Mouse (Mus musculus) embryonic facial prominence, embryonic 10.5 days (tissue): ENCODE data around the gene Ppm1m. TPM values are rescaled to one million over a fixed set of nuclear protein-coding genes. Genes with fewer than 3 reads are reported as not detected.

Source experiments
- DNase-seq: peaks from one replicate; pipeline ENCODE4 v3.0.0-alpha.2; 2017; ENCODE audit warnings: low spot score
- H3K27ac ChIP-seq: fragments of 300-500 bp; sonication (generic); replicated peaks from 2 replicates; pipeline ENCODE4 v1.5.1; 2016; ENCODE audit warnings: mild to moderate bottlenecking
- H3K27me3 ChIP-seq: fragments of 300-500 bp; sonication (generic); replicated peaks from 2 replicates; pipeline ENCODE4 v1.6.1; 2016; ENCODE audit warnings: low read depth, mild to moderate bottlenecking; ENCODE audit not compliant: poor library complexity, severe bottlenecking
- H3K36me3 ChIP-seq: fragments of 300-500 bp; sonication (generic); replicated peaks from 2 replicates; pipeline ENCODE4 v1.6.1; 2016; ENCODE audit warnings: mild to moderate bottlenecking, moderate library complexity
- H3K4me1 ChIP-seq: fragments of 300-500 bp; sonication (generic); 2 replicates; pipeline ENCODE4 v1.6.1; 2016
- H3K4me3 ChIP-seq: fragments of 300-500 bp; sonication (generic); 2 replicates; pipeline ENCODE4 v1.5.1; 2016; ENCODE audit warnings: mild to moderate bottlenecking, moderate library complexity
- H3K9me3 ChIP-seq: fragments of 300-500 bp; sonication (generic); 2 replicates; pipeline ENCODE4 v1.6.1; 2016; ENCODE audit warnings: mild to moderate bottlenecking
- WGBS: fragments of 180-500 bp; shearing (Covaris S2); methylation state at CpG from one replicate; pipeline ENCODE4 v1.1.7; 2016; 5-methylcytosine and 5-hydroxymethylcytosine counted together
- polyA plus RNA-seq: library from polyadenylated mRNA; unstranded; fragments of >200 nt; fragmentation: Nextera tagmentation; extraction: Ambion mirVana; gene quantifications from 2 replicates; pipeline ENCODE4 v1.2.1, GENCODE M21; 2016

Ppm1m gene
- 50.2 and 54.1 TPM in 2 replicates for polyA plus RNA-seq

- no peak for DNase-seq
- Histone ChIP-seq H3K4me1 (peaks cover 50% of the 10 kb centered on the region), H3K9me3 (no peaks in the 10 kb centered on the region), H3K36me3 (peaks cover 30% of the 10 kb centered on the region), H3K4me3 (peak within 1 kb of the TSS; percentile 84), H3K27me3 (0 out of 2 replicates have a peak, but pooled peaks cover 8% of the 10 kb centered on the region), H3K27ac (peak within 1 kb of the TSS; percentile 88)
- WGBS: 37% methylated on average over 18 of the region's 18 CpGs
These were observed at the start of gene Ppm1m for GRCm38 (mm10) chr9:106199535-106200272. Gene Ppm1m, minus strand, starts transcription at chr9:106199746.

- Histone ChIP-seq H3K27ac (0 out of 2 replicates have a peak overlapping the region, but pooled peaks have one; percentile 59), H3K4me3 (no peak overlapping the region), H3K27me3 (no peaks in the 10 kb centered on the region), H3K9me3 (no peaks in the 10 kb centered on the region), H3K4me1 (peaks cover 26% of the 10 kb centered on the region), H3K36me3 (peaks cover 62% of the 10 kb centered on the region)
- 74% methylated on average over 19 of the region's 19 CpGs for WGBS
- peak; percentile 51 for DNase-seq
These were observed 43.4 kb upstream of the Ppm1m start for GRCm38 (mm10) chr9:106242813-106243488.

- H3K36me3 ChIP-seq: peaks cover 75% of the 10 kb centered on the region
- no peaks in the 10 kb centered on the region for H3K9me3 ChIP-seq
- no peaks in the 10 kb centered on the region for H3K27me3 ChIP-seq
- peaks cover 13% of the 10 kb centered on the region for H3K4me1 ChIP-seq
- DNase-seq: no peak
- H3K4me3 ChIP-seq: no peak overlapping the region
- WGBS: 92% methylated on average over 10 of the region's 10 CpGs
- no peak overlapping the region for H3K27ac ChIP-seq
These were observed 42.1 kb upstream of the Ppm1m start for GRCm38 (mm10) chr9:106241541-106242164.

- Histone ChIP-seq H3K4me3 (no peak overlapping the region), H3K4me1 (no peaks in the 10 kb centered on the region), H3K36me3 (peaks cover 100% of the 10 kb centered on the region), H3K27me3 (no peaks in the 10 kb centered on the region), H3K9me3 (no peaks in the 10 kb centered on the region), H3K27ac (no peak overlapping the region)
- WGBS: 95% methylated on average over 10 of the region's 10 CpGs
- DNase-seq: no peak
These were observed 38.3 kb upstream of the Ppm1m start for GRCm38 (mm10) chr9:106237878-106238277.

GRCm38 (mm10) chr9:106237401-106237800 lies 37.9 kb upstream of the Ppm1m start:
- no peaks in the 10 kb centered on the region for H3K27me3 ChIP-seq
- H3K4me3 ChIP-seq: no peak overlapping the region
- WGBS: 90% methylated on average over 8 of the region's 8 CpGs
- H3K9me3 ChIP-seq: no peaks in the 10 kb centered on the region
- no peaks in the 10 kb centered on the region for H3K4me1 ChIP-seq
- no peak for DNase-seq
- peaks cover 100% of the 10 kb centered on the region for H3K36me3 ChIP-seq
- H3K27ac ChIP-seq: no peak overlapping the region

- Histone ChIP-seq H3K27me3 (no peaks in the 10 kb centered on the region), H3K36me3 (peaks cover 100% of the 10 kb centered on the region), H3K27ac (no peak overlapping the region), H3K9me3 (no peaks in the 10 kb centered on the region), H3K4me3 (no peak overlapping the region), H3K4me1 (no peaks in the 10 kb centered on the region)
- WGBS: 69% methylated on average over 3 of the region's 3 CpGs
- no peak for DNase-seq
These were observed 37.3 kb upstream of the Ppm1m start for GRCm38 (mm10) chr9:106236818-106237211.

GRCm38 (mm10) chr9:106236156-106236817 lies 36.7 kb upstream of the Ppm1m start:
- H3K36me3 ChIP-seq: peaks cover 95% of the 10 kb centered on the region
- WGBS: 90% methylated on average over 23 of the region's 23 CpGs
- no peak overlapping the region for H3K27ac ChIP-seq
- no peaks in the 10 kb centered on the region for H3K9me3 ChIP-seq
- no peaks in the 10 kb centered on the region for H3K4me1 ChIP-seq
- no peaks in the 10 kb centered on the region for H3K27me3 ChIP-seq
- H3K4me3 ChIP-seq: no peak overlapping the region
- no peak for DNase-seq

- DNase-seq: no peak
- Histone ChIP-seq H3K27me3 (no peaks in the 10 kb centered on the region), H3K4me1 (0 out of 2 replicates have a peak, but pooled peaks cover under 1% of the 10 kb centered on the region), H3K9me3 (no peaks in the 10 kb centered on the region), H3K27ac (no peak overlapping the region), H3K4me3 (no peak overlapping the region), H3K36me3 (peaks cover 86% of the 10 kb centered on the region)
- WGBS: 93% methylated on average over 23 of the region's 23 CpGs
These were observed 35.8 kb upstream of the Ppm1m start for GRCm38 (mm10) chr9:106235194-106235830.

GRCm38 (mm10) chr9:106233953-106234352 lies 34.4 kb upstream of the Ppm1m start:
- WGBS: 89% methylated on average over 6 of the region's 6 CpGs
- Histone ChIP-seq H3K9me3 (no peaks in the 10 kb centered on the region), H3K27me3 (no peaks in the 10 kb centered on the region), H3K4me3 (no peak overlapping the region), H3K36me3 (peaks cover 72% of the 10 kb centered on the region), H3K4me1 (0 out of 2 replicates have a peak, but pooled peaks cover 4% of the 10 kb centered on the region), H3K27ac (no peak overlapping the region)
- DNase-seq: no peak

GRCm38 (mm10) chr9:106232956-106233355 lies 33.4 kb upstream of the Ppm1m start:
- DNase-seq: no peak
- H3K27ac ChIP-seq: no peak overlapping the region
- WGBS: 94% methylated on average over 3 of the region's 3 CpGs
- no peaks in the 10 kb centered on the region for H3K27me3 ChIP-seq
- H3K4me3 ChIP-seq: no peak overlapping the region
- H3K4me1 ChIP-seq: 0 out of 2 replicates have a peak, but pooled peaks cover 4% of the 10 kb centered on the region
- H3K9me3 ChIP-seq: no peaks in the 10 kb centered on the region
- peaks cover 62% of the 10 kb centered on the region for H3K36me3 ChIP-seq

- Histone ChIP-seq H3K4me3 (no peak overlapping the region), H3K27ac (no peak overlapping the region), H3K27me3 (peaks cover 7% of the 10 kb centered on the region), H3K4me1 (peaks cover 8% of the 10 kb centered on the region), H3K9me3 (no peaks in the 10 kb centered on the region), H3K36me3 (peaks cover 51% of the 10 kb centered on the region)
- WGBS: 85% methylated on average over 4 of the region's 4 CpGs
- no peak for DNase-seq
These were observed 32.3 kb upstream of the Ppm1m start for GRCm38 (mm10) chr9:106231816-106232215.

- 83% methylated on average over 7 of the region's 7 CpGs for WGBS
- no peak for DNase-seq
- no peak overlapping the region for H3K4me3 ChIP-seq
- no peak overlapping the region for H3K27ac ChIP-seq
- peaks cover 45% of the 10 kb centered on the region for H3K36me3 ChIP-seq
- H3K9me3 ChIP-seq: no peaks in the 10 kb centered on the region
- H3K27me3 ChIP-seq: peaks cover 13% of the 10 kb centered on the region
- peaks cover 14% of the 10 kb centered on the region for H3K4me1 ChIP-seq
These were observed 31.7 kb upstream of the Ppm1m start for GRCm38 (mm10) chr9:106231220-106231619.
